Mouse (Mus musculus) olfactory bulb, adult 2 months (tissue): ENCODE measurements around the gene Ppp2r1a. TPM values are rescaled to one million over a fixed set of nuclear protein-coding genes. Genes with fewer than 3 reads are reported as not detected.

ENCODE experiments used
- H3K27ac ChIP-seq: fragments of 200-500 bp; 2 replicates; pipeline ENCODE4 v1.5.1; 2012; ENCODE audit warnings: low read depth, low read length; ENCODE audit not compliant: insufficient read depth
- H3K4me1 ChIP-seq: fragments of 200-500 bp; 2 replicates; pipeline ENCODE4 v1.6.1; 2012; ENCODE audit warnings: low read length; ENCODE audit not compliant: control insufficient read depth, insufficient read depth
- H3K4me3 ChIP-seq: fragments of 200-500 bp; 2 replicates; pipeline ENCODE4 v1.5.1; 2012; ENCODE audit warnings: mild to moderate bottlenecking, low read depth, low read length, moderate library complexity; ENCODE audit not compliant: insufficient read depth
- CTCF ChIP-seq: fragments of 200-500 bp; IDR thresholded peaks from 2 replicates; pipeline ENCODE4 v1.5.1; 2012; ENCODE audit warnings: low read depth, mild to moderate bottlenecking, low read length, moderate library complexity; ENCODE audit not compliant: insufficient read depth
- POLR2A ChIP-seq: fragments of 200-500 bp; IDR thresholded peaks from 2 replicates; pipeline ENCODE4 v1.6.1; 2012; ENCODE audit warnings: mild to moderate bottlenecking, low read depth, low read length, moderate library complexity; ENCODE audit not compliant: insufficient read depth
- WGBS: fragments of 180-500 bp; shearing (Covaris S2); methylation state at CpG from one replicate; pipeline ENCODE4 v1.1.7; 2018; 5-methylcytosine and 5-hydroxymethylcytosine counted together
- polyA plus RNA-seq: library from polyadenylated mRNA; stranded (reverse); fragments of >200 nt; gene quantifications from 2 replicates; pipeline ENCODE4 v1.2.4, GENCODE M21; 2012; ENCODE audit warnings: low replicate concordance; ENCODE audit not compliant: missing spikeins, insufficient read depth, insufficient read length

The Ppp2r1a gene
- polyA plus RNA-seq = 169 and 643 TPM in 2 replicates

DNA sequence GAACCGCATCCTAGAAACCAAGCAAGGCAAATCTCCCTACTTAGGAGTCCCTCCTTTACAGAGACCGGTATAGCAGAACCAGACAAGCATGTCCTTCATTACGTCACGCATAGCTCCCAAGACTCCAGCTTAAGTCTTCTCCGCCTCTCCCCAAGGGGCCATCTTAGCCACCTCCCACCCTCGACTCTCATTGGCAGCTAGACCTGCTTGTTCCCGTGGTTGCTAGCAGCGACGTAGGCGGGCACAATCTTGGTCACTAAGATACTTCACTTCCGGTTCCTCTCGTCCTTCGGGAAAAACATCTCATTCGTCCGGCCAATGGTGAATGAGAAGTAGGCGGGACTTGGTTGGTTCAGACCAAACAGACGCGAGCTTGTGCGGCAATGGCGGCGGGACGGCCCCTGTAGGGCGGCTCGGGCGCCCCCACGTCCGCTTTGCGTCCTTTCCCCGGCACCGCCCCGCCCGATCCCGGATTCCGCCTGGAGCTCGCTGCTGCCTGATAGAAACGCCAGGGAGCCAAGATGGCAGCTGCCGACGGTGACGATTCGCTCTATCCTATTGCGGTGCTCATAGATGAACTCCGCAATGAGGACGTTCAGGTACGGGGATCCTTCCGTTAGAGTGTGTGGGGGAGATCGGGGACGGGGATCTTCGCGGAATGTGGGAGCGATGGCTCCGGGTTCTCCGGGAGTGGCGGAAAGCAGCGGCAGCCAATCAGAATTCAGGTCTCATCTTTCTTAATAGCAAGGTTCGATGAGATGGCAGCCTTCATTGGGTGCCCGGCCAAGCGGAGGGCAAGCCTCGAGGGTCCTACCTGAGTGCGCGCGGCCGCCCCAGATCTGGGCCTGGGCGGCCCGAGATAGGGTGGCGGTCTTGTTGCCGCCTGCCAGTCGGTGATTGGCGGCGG lies at the start of gene Ppp2r1a:
Ppp2r1a (plus strand) TSS at position 327 of the 907 bp plus-strand sequence.
- no peak for TF ChIP-seq CTCF
- TF ChIP-seq POLR2A = no peak; the same call in 1 of the 2 replicates
- no peaks in the 10 kb centered on the region for H3K4me1 ChIP-seq
- peak within 1 kb of the TSS; percentile 92 for H3K4me3 ChIP-seq
- WGBS = under 1% methylated on average over 69 of the region's 69 CpGs
- H3K27ac ChIP-seq = peak within 1 kb of the TSS; percentile 99

GRCm38 (mm10) chr17:20904991-20905390 lies 40.1 kb upstream of the Ppp2r1a start, which contains the start of gene Vmn1r231:
Gene Vmn1r231, minus strand, starts transcription at chr17:20905091.
- WGBS = 60% methylated on average over 2 of the region's 2 CpGs
- TF ChIP-seq CTCF (no peak), POLR2A (no peak)

DNA sequence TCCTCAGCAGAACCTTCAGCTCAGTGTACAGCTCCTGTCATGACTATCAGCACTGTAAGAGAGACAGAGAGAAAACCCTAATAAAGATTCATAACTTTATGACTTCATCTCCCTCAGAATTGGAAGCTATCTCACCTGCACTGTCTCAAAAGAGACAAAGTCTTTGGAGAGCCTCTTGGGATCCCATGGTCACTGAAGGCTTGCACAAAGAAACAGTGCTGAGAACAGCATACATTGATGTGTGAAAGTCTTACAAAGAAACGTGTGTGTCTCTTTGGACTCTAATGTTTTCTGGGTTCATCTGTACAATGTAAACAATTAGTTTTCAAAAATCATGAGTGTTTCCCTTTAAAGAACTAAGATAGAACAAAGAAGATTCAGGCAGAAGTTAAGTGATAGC lies 25.5 kb upstream of the Ppp2r1a start, which contains the start of gene Vmn1r232:
Vmn1r232 (minus strand) TSS at position 101 of the 400 bp plus-strand sequence.
- no peak within 1 kb of the TSS for H3K4me3 ChIP-seq
- no peaks in the 10 kb centered on the region for H3K4me1 ChIP-seq
- no peak within 1 kb of the TSS for H3K27ac ChIP-seq
- WGBS = 41% methylated on average over 1 of the region's 1 CpGs
- TF ChIP-seq CTCF = no peak
- TF ChIP-seq POLR2A = no peak

More at GRCm38 (mm10) chr17:20904991-20905390, 40.1 kb upstream of the Ppp2r1a start, which contains the start of gene Vmn1r231:
- Histone ChIP-seq H3K4me1 (no peaks in the 10 kb centered on the region), H3K27ac (no peak within 1 kb of the TSS), H3K4me3 (no peak within 1 kb of the TSS)

DNA sequence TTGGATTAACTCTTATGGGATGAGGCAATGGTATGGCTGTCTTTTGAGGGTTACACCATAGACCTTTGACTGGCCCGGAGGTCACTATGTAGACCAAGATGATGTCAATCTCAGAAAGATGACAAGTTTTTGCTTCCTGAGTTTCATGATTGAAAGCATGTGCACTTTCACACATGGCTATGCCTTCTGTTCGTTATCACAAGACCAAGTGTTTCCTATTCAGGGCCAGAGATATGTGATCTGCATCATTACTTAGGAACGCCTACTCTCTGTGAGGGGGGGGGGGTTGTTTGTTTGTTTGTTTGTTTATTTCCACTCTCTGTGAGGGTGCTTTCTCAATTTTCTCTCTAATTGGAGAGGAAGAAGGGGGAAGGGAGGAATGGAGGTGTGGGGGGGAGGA lies 885 bp upstream of the Ppp2r1a start:
- peak overlapping the region; percentile 51 for H3K4me3 ChIP-seq
- WGBS = 31% methylated on average over 3 of the region's 3 CpGs
- peak overlapping the region; percentile 91 for H3K27ac ChIP-seq
- H3K4me1 ChIP-seq = no peaks in the 10 kb centered on the region
- TF ChIP-seq CTCF (no peak), POLR2A (no peak)

GRCm38 (mm10) chr17:20946026-20946565 lies 985 bp downstream of the Ppp2r1a start:
- peak overlapping the region; percentile 99 for H3K27ac ChIP-seq
- peak overlapping the region; percentile 92 for H3K4me3 ChIP-seq
- TF ChIP-seq CTCF (no peak), POLR2A (no peak)
- WGBS = 0% methylated on average over 13 of the region's 13 CpGs
- no peaks in the 10 kb centered on the region for H3K4me1 ChIP-seq

DNA sequence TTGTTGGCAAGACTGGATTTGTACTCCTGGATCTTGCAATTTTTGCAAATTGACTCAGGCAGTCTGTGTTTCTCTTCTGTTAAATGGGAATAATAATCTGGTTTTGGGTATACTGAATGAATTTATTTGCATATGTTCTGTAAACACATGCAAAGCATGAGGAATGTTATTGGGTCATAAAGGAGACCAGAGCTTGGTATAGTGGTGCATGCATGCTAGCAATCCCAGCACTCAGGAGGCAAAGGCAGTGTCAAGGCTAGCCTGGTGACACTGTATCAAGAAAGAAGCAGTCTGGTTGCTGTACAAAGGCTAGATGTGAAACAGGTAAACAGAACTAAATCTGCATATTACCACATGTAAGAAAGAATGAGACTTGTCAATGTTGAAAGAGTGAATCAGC lies 1.5 kb downstream of the Ppp2r1a start:
- no peak for TF ChIP-seq CTCF
- no peak for TF ChIP-seq POLR2A
- H3K27ac ChIP-seq = no peak overlapping the region

GRCm38 (mm10) chr17:20960386-20960785 lies 15.3 kb downstream of the Ppp2r1a start:
- no peak overlapping the region for H3K27ac ChIP-seq
- H3K4me3 ChIP-seq = no peak overlapping the region
- TF ChIP-seq CTCF (no peak), POLR2A (no peak)
- H3K4me1 ChIP-seq = no peaks in the 10 kb centered on the region
- WGBS = 93% methylated on average over 5 of the region's 5 CpGs

More for the DNA sequence above, 1.5 kb downstream of the Ppp2r1a start:
- Histone ChIP-seq H3K4me1 (no peaks in the 10 kb centered on the region), H3K4me3 (no peak overlapping the region)

DNA sequence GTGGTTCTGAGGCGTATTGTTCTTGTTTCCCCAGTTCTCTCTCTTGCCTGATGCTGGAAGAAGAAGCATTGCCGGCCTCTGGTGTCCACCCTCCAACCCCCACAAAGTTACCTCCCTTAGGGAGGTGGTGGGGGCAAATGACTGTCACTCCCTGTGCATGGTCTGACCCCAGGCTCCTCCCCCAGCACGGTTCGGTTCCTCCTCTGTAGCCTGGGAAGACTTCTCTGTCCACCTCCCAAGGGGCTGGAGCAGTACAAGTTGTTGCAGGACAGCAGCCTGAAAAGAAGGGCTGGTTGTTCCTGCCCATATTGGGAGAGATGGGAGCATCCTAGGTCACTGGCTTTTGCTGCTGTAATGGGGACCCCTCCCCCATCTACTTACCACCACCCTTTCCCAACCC lies 20.3 kb downstream of the Ppp2r1a start:
- H3K4me1 ChIP-seq = no peaks in the 10 kb centered on the region
- TF ChIP-seq CTCF (no peak), POLR2A (no peak)
- 89% methylated on average over 4 of the region's 4 CpGs for WGBS
- H3K4me3 ChIP-seq = no peak overlapping the region
- H3K27ac ChIP-seq = no peak overlapping the region

DNA sequence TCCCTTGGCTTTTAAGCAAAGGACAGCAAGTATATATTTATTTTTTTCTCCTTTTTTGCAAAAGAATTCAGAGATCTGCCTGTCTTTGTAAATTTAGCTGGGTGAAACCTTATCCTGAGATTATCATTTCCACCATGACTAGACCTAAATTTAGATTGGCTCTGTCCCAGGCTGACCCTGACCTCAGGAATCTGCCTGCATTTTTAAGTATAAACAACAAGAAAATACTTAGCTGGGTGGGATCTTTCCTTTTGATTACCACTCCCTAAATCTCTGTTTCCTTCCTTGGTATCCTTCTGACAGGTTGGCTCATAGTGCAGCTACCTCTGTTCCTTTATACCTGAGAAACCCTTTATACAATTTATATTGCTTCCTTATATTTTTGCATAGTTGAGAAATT lies 21.6 kb downstream of the Ppp2r1a start:
- H3K4me3 ChIP-seq = no peak overlapping the region
- H3K4me1 ChIP-seq = no peaks in the 10 kb centered on the region
- H3K27ac ChIP-seq = no peak overlapping the region
- TF ChIP-seq CTCF (no peak), POLR2A (no peak)

- Histone ChIP-seq H3K27ac (no peak overlapping the region), H3K4me3 (no peak overlapping the region), H3K4me1 (no peaks in the 10 kb centered on the region)
- no peak for TF ChIP-seq CTCF
- TF ChIP-seq POLR2A = no peak
- WGBS = 66% methylated on average over 2 of the region's 2 CpGs
These were observed 48.6 kb downstream of the Ppp2r1a start for GRCm38 (mm10) chr17:20993716-20994115.
